Mouse (Mus musculus): ENCODE results near the gene Hoxa4. TPM values are rescaled to one million over a fixed set of nuclear protein-coding genes. Genes with fewer than 3 reads are reported as not detected.

Hoxa4 gene
- polyA plus RNA-seq, 1 experiment from 2014 or later = 2.5 TPM

DNA sequence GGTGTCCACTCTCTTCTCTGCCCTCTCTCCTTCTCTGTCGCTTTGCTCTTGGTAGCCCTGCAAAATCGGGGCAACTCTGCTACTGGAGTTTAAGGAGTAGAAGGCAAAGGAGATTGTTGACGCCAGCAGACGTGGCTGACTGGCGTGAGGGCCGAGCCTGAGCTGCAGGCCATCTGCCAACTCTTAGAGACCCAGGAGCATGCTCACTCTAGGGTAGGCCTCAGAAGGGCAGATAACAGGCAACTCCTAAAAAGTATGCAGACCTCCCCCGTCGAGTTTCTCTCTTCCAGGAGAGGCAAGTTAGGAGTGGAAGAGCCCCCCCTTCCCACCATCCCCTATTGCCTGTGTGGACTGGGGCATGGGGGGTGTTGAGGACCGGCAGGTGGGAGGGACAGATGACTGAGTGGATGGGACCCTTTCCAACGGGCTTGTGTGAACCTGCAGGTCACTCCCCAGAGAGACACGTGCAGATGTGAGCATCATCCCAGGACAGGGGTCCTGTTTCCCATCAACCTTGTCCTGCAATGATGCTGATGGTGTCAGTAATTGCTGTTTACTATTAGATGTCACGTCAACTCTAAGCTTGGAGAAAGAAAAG lies 32.3 kb downstream of the Hoxa4 start:
- no peaks in the 10 kb centered on the region for H3K4me1 ChIP-seq (replicated peaks; ENCODE audit: control insufficient read depth, insufficient read depth)
- H3K9ac ChIP-seq (ENCODE audit: low read length) = peak overlapping the region; percentile 78
- H3K36me3 ChIP-seq (ENCODE audit: control insufficient read depth, insufficient read depth, low read length) = no peaks in the 10 kb centered on the region
- peak overlapping the region; percentile 91 for H3K4me2 ChIP-seq (replicated peaks; ENCODE audit: low read depth)
- ATAC-seq (ENCODE audit: low FRiP score, low TSS enrichment) (peak; percentile 24; the same call in 1 of the 2 replicates), DNase-seq (ENCODE audit: low spot score) (peak; percentile 36)
- no peaks in the 10 kb centered on the region for H3K9me3 ChIP-seq (ENCODE audit: control insufficient read depth, low read length)
- 7% methylated on average over 12 of the region's 12 CpGs for WGBS
- H3K27me3 ChIP-seq (ENCODE audit: control insufficient read depth, insufficient read depth, low read length) = no peaks in the 10 kb centered on the region; the same call in 1 of the 2 replicates
- H3K4me3 ChIP-seq (ENCODE audit: low read depth, low read length) = peak overlapping the region; percentile 70
- TF ChIP-seq CTCF (IDR thresholded peaks at IDR 0.05; ENCODE audit: low read depth) (no peak), EP300 (optimal IDR thresholded peaks at IDR 0.05) (no peak)
- H3K27ac ChIP-seq (replicated peaks) = peak overlapping the region; percentile 92

DNA sequence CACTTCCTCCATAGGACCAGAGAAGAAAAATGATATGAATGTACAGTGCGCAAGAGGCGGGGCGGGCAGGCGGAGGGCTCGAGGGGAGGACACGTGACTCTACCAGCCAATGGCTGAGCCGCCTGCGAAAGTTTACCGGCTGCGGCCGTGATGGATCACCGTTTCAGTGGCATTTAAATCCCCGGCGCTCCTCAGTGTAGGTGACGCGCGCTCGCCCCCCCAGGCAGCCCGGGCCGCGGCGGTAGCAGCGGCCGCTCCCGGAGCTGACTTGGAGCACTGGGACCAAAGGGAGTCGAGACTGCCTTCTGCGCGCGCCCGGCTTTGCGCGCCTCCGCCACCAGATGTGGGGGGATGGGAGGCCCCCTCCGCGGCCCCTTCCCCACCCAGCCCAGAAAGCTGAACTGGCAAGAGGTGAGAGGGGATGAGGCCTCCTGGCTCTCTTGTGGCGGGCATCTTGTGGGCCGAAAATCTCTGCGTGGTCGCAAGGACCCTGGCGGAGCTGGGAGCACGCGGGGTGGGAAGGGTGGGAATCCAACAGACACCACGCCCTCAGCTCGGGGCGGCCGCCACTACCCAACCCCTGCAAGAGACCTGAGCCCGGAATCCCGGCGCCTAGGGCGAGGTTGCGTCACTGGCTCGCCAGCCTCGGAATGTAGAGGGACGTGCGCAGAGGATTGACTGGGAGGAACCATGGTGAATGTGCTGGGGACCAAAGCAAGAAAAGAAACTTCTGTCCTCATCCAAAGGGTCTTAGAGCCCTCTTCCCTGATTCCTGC lies 33.1 kb downstream of the Hoxa4 start, which contains the start of gene Hoxa1:
Gene Hoxa1, minus strand, starts transcription at position 42 of the 776 bp plus-strand sequence.
- Histone ChIP-seq H3K36me3 (ENCODE audit: control insufficient read depth, insufficient read depth, low read length) (no peaks in the 10 kb centered on the region), H3K4me1 (replicated peaks; ENCODE audit: control insufficient read depth, insufficient read depth) (no peaks in the 10 kb centered on the region), H3K27ac (replicated peaks) (peak within 1 kb of the TSS; percentile 92), H3K9ac (ENCODE audit: low read length) (peak within 1 kb of the TSS; percentile 78), H3K9me3 (ENCODE audit: control insufficient read depth, low read length) (no peaks in the 10 kb centered on the region), H3K4me3 (ENCODE audit: low read depth, low read length) (peak within 1 kb of the TSS; percentile 70), H3K4me2 (replicated peaks; ENCODE audit: low read depth) (peak within 1 kb of the TSS; percentile 91), H3K27me3 (ENCODE audit: control insufficient read depth, insufficient read depth, low read length) (no peaks in the 10 kb centered on the region; the same call in 1 of the 2 replicates)
- ATAC-seq (ENCODE audit: low FRiP score, low TSS enrichment) = peak; percentile 89
- DNase-seq (ENCODE audit: low spot score) = peak; percentile 82
- TF ChIP-seq CTCF (IDR thresholded peaks at IDR 0.05; ENCODE audit: low read depth) = no peak
- no peak for TF ChIP-seq EP300 (optimal IDR thresholded peaks at IDR 0.05)
- 1% methylated on average over 50 of the region's 55 CpGs for whole genome bisulfite sequencing

DNA sequence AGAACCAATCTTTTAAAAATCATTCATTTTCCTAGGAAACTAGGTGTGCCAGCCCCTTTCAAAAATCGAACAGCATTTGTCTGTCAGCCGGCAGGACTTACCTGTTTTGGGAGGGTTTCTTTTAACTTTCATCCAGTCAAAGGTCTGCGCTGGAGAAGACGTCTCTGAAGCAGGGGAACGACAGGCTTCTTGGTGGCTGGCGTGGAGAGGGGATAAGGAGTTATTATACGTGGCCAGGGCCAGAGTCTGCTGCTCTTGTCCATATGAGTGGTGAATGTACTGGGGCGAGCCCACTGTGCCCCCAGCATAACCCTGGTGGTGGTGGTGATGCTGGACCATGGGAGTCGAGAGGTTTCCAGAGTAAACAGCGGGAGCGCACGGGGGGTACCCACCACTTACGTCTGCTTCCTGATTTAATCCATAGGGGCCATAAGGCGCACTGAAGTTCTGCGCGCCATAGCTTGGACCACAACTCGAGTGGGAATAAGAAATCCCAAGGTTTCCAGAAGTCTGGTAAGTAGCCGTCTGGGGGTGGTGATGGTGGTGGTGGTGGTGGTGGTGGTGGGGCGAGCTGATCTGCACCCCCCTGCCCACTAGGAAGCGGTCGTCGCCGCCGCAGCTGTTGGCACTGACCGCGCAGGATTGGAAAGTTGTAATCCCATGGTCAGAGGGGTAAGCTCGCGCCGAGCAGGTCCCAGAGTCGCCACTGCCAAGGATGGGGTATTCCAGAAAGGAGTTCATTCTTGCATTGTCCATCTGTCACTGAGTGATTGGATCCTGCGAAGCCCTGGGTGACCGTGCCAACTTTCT lies 33.9 kb downstream of the Hoxa4 start:
- no peak for TF ChIP-seq EP300 (optimal IDR thresholded peaks at IDR 0.05)
- no peak for TF ChIP-seq CTCF (IDR thresholded peaks at IDR 0.05; ENCODE audit: low read depth)
- no peak for DNase-seq (ENCODE audit: low spot score)
- Histone ChIP-seq H3K36me3 (ENCODE audit: control insufficient read depth, insufficient read depth, low read length) (no peaks in the 10 kb centered on the region), H3K27ac (replicated peaks) (no peak overlapping the region), H3K9me3 (ENCODE audit: control insufficient read depth, low read length) (no peaks in the 10 kb centered on the region), H3K27me3 (ENCODE audit: control insufficient read depth, insufficient read depth, low read length) (no peaks in the 10 kb centered on the region), H3K4me1 (replicated peaks; ENCODE audit: control insufficient read depth, insufficient read depth) (no peaks in the 10 kb centered on the region), H3K4me3 (ENCODE audit: low read depth, low read length) (peak overlapping the region; percentile 70), H3K9ac (ENCODE audit: low read length) (no peak overlapping the region), H3K4me2 (replicated peaks; ENCODE audit: low read depth) (peak overlapping the region; percentile 91)
- no peak for ATAC-seq (ENCODE audit: low FRiP score, low TSS enrichment)
- 8% methylated on average over 32 of the region's 32 CpGs for whole genome bisulfite sequencing

DNA sequence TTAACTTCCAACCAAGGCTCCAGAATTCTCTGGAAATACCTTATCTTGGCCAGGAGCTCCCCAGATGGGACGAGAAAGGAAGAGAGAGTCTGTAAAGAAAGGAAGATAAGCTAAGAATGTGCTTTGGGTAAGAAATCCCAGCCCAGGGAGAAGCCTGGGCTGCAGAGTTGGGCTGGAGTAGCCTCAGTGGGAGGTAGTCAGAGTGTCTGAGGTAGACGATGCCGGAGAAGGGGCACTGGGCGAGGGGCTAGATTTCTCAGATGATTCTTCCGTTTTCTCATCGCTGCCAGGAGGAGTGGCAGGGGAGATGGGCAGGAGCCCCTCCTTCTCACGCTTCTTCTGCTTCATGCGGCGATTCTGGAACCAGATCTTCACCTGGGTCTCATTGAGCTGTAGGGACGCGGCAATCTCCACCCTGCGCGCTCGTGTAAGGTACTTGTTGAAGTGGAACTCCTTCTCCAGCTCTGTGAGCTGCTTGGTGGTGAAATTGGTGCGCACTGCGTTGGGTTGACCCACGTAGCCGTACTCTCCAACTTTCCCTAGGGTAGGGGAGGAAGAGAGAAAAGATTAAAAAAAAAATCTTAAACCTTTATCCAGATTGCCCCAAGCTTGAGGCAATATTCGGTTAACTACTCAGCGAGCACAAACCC lies 34.9 kb downstream of the Hoxa4 start:
- no peak overlapping the region for H3K4me3 ChIP-seq (ENCODE audit: low read depth, low read length)
- no peak overlapping the region for H3K9ac ChIP-seq (ENCODE audit: low read length)
- H3K27me3 ChIP-seq (ENCODE audit: control insufficient read depth, insufficient read depth, low read length) = 0 out of 2 replicates have a peak, but pooled peaks cover 2% of the 10 kb centered on the region
- DNase-seq (ENCODE audit: low spot score) (no peak), ATAC-seq (ENCODE audit: low FRiP score, low TSS enrichment) (no peak)
- H3K27ac ChIP-seq (replicated peaks) = no peak overlapping the region
- TF ChIP-seq CTCF (IDR thresholded peaks at IDR 0.05; ENCODE audit: low read depth) (no peak), EP300 (optimal IDR thresholded peaks at IDR 0.05) (no peak)
- H3K4me2 ChIP-seq (replicated peaks; ENCODE audit: low read depth) = no peak overlapping the region
- no peaks in the 10 kb centered on the region for H3K36me3 ChIP-seq (ENCODE audit: control insufficient read depth, insufficient read depth, low read length)
- WGBS = 54% methylated on average over 20 of the region's 20 CpGs
- no peaks in the 10 kb centered on the region for H3K4me1 ChIP-seq (replicated peaks; ENCODE audit: control insufficient read depth, insufficient read depth)
- H3K9me3 ChIP-seq (ENCODE audit: control insufficient read depth, low read length) = no peaks in the 10 kb centered on the region

DNA sequence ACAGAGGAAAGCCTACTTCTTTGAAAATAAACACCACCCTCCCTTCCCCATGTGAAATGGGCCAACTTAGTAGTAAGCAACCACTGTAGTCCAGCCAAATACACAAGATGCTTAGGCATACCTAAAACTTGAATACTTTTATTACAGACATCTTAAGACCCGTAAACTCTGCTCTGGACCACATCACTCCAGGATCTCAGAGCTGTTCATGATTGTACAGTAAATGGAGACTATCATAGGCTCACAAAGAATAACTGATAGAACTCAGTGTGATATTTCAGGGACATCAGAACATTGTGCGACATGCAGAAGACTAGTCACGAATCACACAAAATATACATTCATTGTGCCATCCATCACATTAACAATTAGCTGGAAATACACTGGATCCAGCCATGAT lies 36.1 kb downstream of the Hoxa4 start:
- H3K36me3 ChIP-seq (ENCODE audit: control insufficient read depth, insufficient read depth, low read length) = no peaks in the 10 kb centered on the region
- 0 out of 2 replicates have a peak, but pooled peaks cover 2% of the 10 kb centered on the region for H3K27me3 ChIP-seq (ENCODE audit: control insufficient read depth, insufficient read depth, low read length)
- no peak overlapping the region for H3K4me2 ChIP-seq (replicated peaks; ENCODE audit: low read depth)
- TF ChIP-seq EP300 (optimal IDR thresholded peaks at IDR 0.05) = no peak
- TF ChIP-seq CTCF (IDR thresholded peaks at IDR 0.05; ENCODE audit: low read depth) = no peak
- no peaks in the 10 kb centered on the region for H3K4me1 ChIP-seq (replicated peaks; ENCODE audit: control insufficient read depth, insufficient read depth)
- no peak overlapping the region for H3K9ac ChIP-seq (ENCODE audit: low read length)
- DNase-seq (ENCODE audit: low spot score) = no peak
- no peak overlapping the region for H3K4me3 ChIP-seq (ENCODE audit: low read depth, low read length)
- no peak for ATAC-seq (ENCODE audit: low FRiP score, low TSS enrichment)
- H3K27ac ChIP-seq (replicated peaks) = no peak overlapping the region
- H3K9me3 ChIP-seq (ENCODE audit: control insufficient read depth, low read length) = no peaks in the 10 kb centered on the region
- WGBS = 66% methylated on average over 3 of the region's 3 CpGs

Measured in stomach, postnatal 0 days (tissue).